Mouse (Mus musculus): ENCODE measurements at regions not wholly inside any gene's neighbourhood (a gene's known extent, or its start where the extent isn't known, plus 50 kb on each side); places are given as distances from the start of the nearest gene placed in this dataset.
"Not testable (repeated sequence)": the region's sequence is repeated elsewhere in the genome, so short reads cannot be mapped to it uniquely, and the experiment has no call there.

GRCm38 (mm10) chr13:16487292-16487691, 475.6 kb downstream of the Inhba start:
- no peak for DNase-seq (ENCODE audit: low spot score)

- DNase-seq (ENCODE audit: low spot score): not testable (repeated sequence)
Measured at GRCm38 (mm10) chr13:16490680-16491079, 479.0 kb downstream of the Inhba start.

GRCm38 (mm10) chr13:16498052-16498451, 486.4 kb downstream of the Inhba start:
- DNase-seq (ENCODE audit: low spot score): no peak

GRCm38 (mm10) chr13:16512876-16513275, 501.2 kb downstream of the Inhba start:
- DNase-seq (ENCODE audit: low spot score): no peak

GRCm38 (mm10) chr13:16515195-16515594, 503.5 kb downstream of the Inhba start:
- no peak for DNase-seq (ENCODE audit: low spot score)

- DNase-seq (ENCODE audit: low spot score): no peak
Measured at GRCm38 (mm10) chr13:16529036-16529435, 517.4 kb downstream of the Inhba start.

GRCm38 (mm10) chr13:16543771-16544170, 532.1 kb downstream of the Inhba start:
- no peak for DNase-seq (ENCODE audit: low spot score)

GRCm38 (mm10) chr13:16550060-16550459, 538.4 kb downstream of the Inhba start:
- no peak for DNase-seq (ENCODE audit: low spot score)

- DNase-seq (ENCODE audit: low spot score): no peak
Measured at GRCm38 (mm10) chr13:16564988-16565387, 553.3 kb downstream of the Inhba start.

GRCm38 (mm10) chr13:16574069-16574468, 562.4 kb downstream of the Inhba start:
- no peak for DNase-seq (ENCODE audit: low spot score)

GRCm38 (mm10) chr13:16586286-16586685, 574.6 kb downstream of the Inhba start:
- DNase-seq (ENCODE audit: low spot score): no peak

GRCm38 (mm10) chr13:16619755-16620154, 608.1 kb downstream of the Inhba start:
- no peak for DNase-seq (ENCODE audit: low spot score)

- no peak for DNase-seq (ENCODE audit: low spot score)
Measured at GRCm38 (mm10) chr13:16626584-16626983, 614.9 kb downstream of the Inhba start.

GRCm38 (mm10) chr13:16633445-16634092, 621.9 kb downstream of the Inhba start:
- no peak for DNase-seq (ENCODE audit: low spot score)

GRCm38 (mm10) chr13:16636251-16636650, 624.6 kb downstream of the Inhba start:
- no peak for DNase-seq (ENCODE audit: low spot score)

- DNase-seq (ENCODE audit: low spot score): no peak
Measured at GRCm38 (mm10) chr13:16641611-16642449, 630.2 kb downstream of the Inhba start.

GRCm38 (mm10) chr13:16642450-16642994, 630.9 kb downstream of the Inhba start:
- no peak for DNase-seq (ENCODE audit: low spot score)

- no peak for DNase-seq (ENCODE audit: low spot score)
Measured at GRCm38 (mm10) chr13:16645311-16645710, 633.7 kb downstream of the Inhba start.

GRCm38 (mm10) chr13:16646056-16646455, 634.4 kb downstream of the Inhba start:
- DNase-seq (ENCODE audit: low spot score): no peak

GRCm38 (mm10) chr13:16646649-16647048, 635.0 kb downstream of the Inhba start:
- no peak for DNase-seq (ENCODE audit: low spot score)

GRCm38 (mm10) chr13:16656110-16656509, 644.5 kb downstream of the Inhba start:
- no peak for DNase-seq (ENCODE audit: low spot score)

GRCm38 (mm10) chr13:16659894-16660293, 648.2 kb downstream of the Inhba start:
- DNase-seq (ENCODE audit: low spot score): no peak

- DNase-seq (ENCODE audit: low spot score): no peak
Measured at GRCm38 (mm10) chr13:16668652-16669051, 657.0 kb downstream of the Inhba start.

Measured in ovary, postnatal 36 days (tissue).